Mouse (Mus musculus): ENCODE data around the gene Sdhaf4. TPM values are rescaled to one million over a fixed set of nuclear protein-coding genes. Genes with fewer than 3 reads are reported as not detected.
"Not testable (repeated sequence)": the region's sequence is repeated elsewhere in the genome, so short reads cannot be mapped to it uniquely, and the experiment has no call there.

Gene Sdhaf4
- total RNA-seq (2021) = 10 to 100 TPM; 50.1 to 55.0 TPM

DNA sequence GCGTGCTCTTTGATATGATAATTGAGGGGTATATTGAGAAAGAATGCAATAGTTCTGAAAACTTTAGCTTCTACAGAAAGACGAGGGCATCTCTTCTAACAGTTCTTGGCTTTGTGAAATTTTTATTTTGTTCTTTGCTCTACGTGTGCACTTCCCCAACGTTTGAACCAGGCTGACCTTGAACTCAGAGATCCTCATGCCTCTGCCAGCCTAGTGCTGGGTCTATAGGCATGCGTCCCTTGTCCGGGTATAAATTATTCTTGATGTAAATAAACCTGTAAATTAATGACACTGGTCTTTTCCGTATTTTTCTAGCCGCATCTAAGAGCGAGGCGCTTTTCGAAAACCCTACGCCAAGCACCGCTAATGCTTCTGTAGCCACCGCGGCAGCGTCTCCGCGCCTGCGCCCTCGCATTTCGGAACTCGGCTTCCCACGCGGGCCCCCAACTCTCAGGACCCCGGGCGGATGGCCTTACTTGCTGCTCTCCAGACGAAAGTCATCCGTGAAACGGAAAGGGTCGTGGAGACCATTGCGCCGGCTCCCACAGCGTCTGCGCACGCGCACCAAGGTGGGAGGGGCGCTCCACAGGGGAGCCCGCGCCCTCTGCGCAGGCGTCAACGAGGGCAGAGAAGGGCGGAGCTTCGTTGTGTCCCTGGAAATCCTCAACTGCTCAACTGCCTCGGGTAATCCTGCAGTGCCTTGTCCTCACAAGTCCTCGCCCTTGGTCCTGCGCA lies at the start of gene Sdhaf4:
Sdhaf4 (minus strand) TSS at position 587 of the 735 bp plus-strand sequence.
- peak; percentile 89 to 96 for DNase-seq (ENCODE audit: extremely low spot score in 1 of 2, low spot score in 1 of 2)

DNA sequence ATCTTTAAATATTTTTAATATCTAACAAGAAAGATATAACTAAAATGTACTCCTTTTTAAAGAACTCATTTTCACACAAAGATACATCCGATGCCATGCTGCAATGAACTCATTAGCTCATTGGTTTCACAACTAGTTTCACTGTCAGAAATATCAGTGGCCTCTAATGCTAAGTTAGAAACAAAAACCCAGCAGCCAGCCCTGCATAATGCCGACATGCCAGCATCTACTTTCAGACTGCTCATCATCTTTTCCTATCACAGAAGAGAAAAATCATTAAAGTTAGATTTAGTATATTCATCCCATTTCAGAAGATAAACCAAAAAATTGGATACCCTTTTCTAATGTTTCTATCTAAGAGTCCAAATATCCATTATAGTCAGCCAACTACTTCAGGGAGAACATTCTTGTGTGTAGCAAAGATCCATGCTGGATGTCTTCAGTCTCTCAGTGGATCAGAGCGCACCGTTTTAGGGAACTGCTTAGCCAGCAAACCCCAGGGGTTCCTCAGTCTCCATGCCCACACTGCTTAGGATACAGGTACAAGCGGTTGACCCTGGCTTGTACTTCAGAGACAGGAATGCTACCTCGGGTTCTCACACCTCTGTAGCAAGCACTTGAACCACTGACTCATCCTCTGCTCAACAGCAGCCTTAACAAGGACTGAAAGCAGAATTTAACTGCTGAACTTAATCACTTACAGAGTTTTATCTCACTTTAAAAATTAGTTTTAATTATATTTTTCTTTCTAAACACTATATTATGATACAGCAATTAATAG lies 41.5 kb upstream of the Sdhaf4 start:
- no peak for DNase-seq (ENCODE audit: extremely low spot score in 1 of 2, low spot score in 1 of 2)

DNA sequence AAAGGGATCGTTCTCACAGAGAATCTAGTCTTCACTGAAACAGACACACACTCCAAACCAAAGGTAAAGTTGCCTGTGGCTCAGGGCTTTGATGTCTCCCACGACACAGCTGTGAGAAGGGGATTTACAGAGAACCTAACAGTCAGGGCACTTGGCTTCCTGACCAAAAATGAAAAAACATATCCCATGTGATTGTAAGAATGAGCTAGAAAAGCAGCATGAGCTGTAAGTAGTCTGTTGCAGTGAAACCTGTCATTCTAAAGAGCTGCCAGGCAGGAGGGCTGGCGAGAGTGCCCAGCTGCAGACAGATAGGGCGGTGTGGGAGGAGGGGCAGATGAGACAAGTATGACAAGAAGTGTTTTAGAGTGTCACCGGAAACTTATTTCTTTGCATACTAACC lies 40.2 kb upstream of the Sdhaf4 start:
- DNase-seq (ENCODE audit: extremely low spot score in 1 of 2, low spot score in 1 of 2) = no peak

DNA sequence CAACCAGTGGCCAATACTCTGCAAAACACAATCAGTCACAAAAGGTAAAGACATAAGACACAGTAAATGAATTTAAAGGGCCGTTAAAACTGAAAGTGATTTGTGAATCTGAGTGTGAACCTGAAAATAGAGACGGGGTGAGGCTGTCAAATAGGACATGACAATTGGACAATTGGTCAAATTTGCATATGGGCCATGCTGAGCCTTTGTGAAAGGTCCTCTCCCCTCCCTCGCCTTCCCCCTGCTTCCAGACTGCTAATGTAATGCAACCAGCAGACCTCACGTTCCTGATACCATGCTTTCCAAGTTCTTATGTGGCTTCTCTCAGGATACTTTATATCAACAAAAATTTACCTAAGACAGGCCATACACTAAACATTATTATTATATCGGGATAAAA lies 37.6 kb upstream of the Sdhaf4 start:
- DNase-seq (ENCODE audit: extremely low spot score in 1 of 2, low spot score in 1 of 2) = no peak

DNA sequence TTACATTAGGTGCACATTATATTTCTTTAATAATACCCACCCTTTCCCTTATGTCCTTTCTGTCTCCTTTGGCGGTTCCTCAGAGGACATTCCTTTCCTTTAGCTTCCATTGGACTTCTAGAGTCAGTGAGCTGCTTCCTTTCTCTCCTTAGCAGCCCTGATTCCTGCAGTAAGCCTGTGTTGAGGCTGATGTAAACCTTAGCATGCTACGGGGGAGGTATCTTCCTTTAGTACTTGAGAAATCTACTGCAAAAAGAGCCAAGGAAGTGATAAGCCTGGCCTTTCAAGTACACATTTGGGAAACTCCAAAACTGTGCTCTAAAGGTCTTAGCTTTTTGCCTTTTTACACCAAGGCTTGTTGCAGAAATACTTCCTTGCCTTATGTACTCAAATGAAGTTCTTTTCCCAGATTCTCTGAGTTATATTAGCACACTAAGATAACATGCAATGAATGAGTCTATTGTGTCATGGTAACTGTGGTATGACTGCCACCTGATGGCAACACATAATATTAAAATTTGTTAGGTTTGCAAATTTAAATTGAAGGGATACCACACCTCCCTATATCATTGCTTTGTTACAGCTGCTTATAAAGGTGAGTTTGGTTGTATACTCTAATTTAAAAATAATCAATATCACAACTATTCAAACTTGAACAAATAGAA lies 28.4 kb upstream of the Sdhaf4 start:
- no peak for DNase-seq (ENCODE audit: extremely low spot score in 1 of 2, low spot score in 1 of 2)

DNA sequence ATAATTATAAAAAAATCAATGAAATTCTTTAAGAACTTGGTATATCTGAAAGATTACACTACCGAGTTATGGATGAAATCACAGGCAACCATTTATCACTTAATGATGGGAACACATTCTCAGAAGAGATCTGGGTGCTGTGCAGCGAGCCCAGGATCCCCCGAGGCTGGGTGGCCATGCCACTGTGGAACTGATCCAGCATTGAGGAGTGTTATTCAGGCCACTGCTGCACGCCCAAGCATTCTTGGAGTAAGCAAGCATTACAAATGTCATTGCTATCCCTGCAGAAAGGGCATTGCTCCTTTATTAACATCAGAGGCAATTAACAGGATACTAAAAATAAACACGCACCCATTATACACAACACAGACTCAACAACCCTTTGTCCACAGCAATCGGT lies 5.4 kb upstream of the Sdhaf4 start:
- no peak for DNase-seq (ENCODE audit: extremely low spot score in 1 of 2, low spot score in 1 of 2)

DNA sequence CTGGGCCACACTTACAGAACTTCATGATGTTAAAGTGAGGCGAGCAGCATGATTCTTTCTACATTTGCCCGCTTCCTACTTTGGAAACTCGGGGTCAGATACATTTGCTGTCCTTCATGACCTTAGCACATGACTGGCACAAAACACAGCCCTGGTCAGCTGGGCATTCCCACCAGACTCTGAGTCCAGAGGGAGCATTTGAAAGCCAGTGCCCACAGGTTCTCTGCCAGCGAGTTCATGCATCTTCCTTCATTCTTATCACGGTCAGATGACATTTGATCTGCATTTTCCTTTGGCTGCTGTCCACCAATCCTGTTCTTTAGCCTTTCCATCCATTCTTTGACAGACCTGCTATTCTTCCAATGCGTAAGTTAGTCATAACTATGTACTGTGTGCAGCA lies 4.6 kb upstream of the Sdhaf4 start:
- DNase-seq (ENCODE audit: extremely low spot score in 1 of 2, low spot score in 1 of 2) = no peak

DNA sequence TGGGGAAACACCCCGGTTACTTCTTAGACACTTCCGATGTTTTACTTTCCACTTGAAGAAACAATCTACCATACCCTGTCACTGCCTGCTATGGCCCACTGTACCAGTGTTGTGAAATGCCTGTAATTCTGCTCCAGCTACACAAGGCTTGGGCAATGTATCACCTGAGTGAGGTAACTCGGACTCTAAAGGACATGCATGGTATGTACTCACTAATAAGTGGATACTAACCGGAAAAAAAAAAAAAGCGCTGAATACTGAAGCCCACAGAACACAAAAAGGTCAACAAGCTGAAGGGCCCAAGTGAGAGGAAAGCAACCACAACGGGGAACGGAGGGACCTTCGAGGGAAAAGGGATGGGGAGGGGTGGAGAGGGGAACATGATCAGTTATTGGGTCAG lies 2.2 kb upstream of the Sdhaf4 start:
- no peak for DNase-seq (ENCODE audit: extremely low spot score in 1 of 2, low spot score in 1 of 2)

DNA sequence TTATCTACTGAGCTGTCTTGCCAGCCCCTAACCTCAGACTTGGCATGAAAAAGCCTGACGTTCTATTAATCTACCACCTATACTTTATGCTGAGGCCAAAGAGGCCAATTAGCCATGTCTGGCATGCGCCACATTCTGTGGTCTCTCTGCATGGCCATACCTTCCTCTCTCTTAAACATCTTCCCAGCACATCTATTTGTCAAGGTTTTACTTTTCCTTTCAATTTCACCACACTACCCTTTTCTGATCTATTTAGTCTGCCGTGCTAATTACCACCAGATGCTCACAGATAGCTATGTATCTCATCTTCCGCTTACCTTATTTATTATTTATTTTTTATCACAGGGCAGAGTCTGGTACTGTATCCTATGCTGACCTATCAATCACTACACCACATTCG lies 6.1 kb downstream of the Sdhaf4 start:
- no peak for DNase-seq (ENCODE audit: extremely low spot score in 1 of 2, low spot score in 1 of 2)

DNA sequence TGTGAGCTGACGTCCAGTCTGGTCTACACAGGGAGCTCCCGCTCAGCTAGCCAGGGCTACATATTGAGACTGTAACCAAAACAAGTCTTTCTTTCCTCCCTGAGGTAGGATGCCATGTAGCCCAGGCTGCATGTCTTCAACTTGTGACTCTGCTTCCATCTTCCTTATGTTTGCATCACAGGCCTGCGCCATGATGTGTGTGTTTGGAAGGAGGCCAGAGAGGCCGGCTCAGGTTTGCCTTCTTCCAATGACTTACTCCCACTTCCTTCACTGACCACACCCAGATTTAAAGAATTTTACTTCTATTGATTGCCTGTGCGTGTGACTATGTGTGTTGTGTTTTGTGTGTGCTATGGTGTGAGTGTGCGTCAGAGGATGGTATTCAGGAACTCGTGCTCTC lies 6.6 kb downstream of the Sdhaf4 start:
- no peak for DNase-seq (ENCODE audit: extremely low spot score in 1 of 2, low spot score in 1 of 2)

DNA sequence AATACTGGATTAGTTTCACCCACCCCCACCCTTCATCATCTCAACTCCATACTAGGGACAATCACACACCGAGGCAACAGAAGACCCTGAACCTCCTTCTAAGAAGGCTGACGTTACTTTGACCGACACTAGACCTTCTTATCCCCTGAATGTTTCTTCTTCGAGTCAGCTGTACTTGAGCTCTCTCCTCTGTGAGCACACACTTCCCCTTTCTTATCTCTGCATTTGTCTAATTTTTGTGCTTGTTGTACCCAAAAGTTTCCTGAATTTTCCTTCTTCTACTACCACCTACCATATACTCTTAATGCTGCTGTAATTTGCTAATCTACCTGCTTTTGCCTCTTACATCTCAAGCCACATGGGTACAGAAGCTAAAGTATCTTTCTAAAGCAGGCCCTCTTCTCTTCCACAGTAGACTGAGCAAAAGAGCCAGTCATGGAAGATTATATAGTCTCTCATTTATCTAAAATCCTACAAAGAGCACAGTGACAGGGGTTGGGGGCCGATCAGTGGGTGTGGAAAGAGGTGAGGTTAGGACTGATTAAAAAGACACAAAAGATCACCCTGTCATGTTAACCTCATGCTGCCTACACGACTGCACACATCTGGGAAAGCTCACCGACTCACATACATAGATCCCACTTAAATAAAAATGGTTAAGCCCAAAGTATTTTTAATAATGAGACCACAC lies 7.2 kb downstream of the Sdhaf4 start:
- no peak for DNase-seq (ENCODE audit: extremely low spot score in 1 of 2, low spot score in 1 of 2)

DNA sequence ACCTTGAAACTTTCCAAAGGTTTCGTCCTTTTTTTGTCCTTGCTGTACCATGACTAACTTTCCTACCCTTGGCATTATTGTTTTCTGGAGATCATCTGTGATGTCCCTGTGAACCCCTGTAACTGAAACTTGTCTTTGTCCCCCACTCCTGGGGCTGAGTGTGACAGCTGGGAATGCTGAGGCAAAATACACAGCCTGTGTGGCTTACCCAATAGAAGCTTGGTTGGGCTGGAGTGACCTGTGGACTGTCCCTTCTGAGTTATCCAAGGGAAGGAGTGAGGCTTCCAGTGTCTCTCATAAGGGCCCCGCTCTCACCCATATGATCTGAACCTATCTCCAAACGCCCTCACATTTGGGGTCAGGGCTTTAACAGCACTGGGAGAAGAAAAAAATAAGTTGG lies 8.0 kb downstream of the Sdhaf4 start:
- no peak for DNase-seq (ENCODE audit: extremely low spot score in 1 of 2, low spot score in 1 of 2)

DNA sequence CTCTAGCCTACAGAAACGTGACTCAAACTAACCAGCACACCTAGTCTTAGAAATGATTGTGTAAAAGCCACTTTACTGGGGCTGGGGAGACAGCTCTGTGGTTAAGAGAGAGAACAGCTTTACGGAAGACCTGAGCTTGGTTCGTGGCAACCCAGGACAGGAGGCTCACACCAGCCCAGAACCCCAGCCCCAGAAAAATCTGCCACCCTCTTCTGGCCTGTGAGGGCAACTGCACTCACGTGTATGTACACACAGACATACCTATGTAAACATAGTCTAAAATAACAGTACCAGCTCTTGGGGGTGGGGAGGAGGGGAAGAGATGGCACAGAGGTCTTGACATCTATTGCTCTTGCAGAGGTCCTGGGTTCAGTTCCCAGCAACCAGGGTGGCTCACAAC lies 10.0 kb downstream of the Sdhaf4 start:
- DNase-seq (ENCODE audit: extremely low spot score in 1 of 2, low spot score in 1 of 2) = no peak

DNA sequence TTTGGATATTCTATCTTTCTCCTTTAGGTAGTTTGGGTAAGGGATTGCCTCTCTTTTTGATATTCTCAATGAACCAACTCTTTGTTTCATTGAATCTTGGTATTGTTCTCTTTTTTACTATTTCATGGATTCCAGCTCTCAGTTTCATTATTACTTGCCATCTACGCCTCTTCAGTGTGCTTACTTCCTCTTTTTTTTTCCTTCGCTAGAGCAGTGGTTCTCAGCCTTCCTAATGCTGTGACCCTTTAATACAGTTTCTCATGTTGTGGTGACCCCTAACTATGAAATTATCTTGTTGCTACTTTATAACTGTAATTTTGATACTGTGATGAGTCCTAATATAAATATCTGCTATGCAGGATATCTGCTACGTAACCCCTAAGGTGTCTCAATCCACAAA lies 22.3 kb downstream of the Sdhaf4 start:
- no peak for DNase-seq (ENCODE audit: extremely low spot score in 1 of 2, low spot score in 1 of 2)

DNA sequence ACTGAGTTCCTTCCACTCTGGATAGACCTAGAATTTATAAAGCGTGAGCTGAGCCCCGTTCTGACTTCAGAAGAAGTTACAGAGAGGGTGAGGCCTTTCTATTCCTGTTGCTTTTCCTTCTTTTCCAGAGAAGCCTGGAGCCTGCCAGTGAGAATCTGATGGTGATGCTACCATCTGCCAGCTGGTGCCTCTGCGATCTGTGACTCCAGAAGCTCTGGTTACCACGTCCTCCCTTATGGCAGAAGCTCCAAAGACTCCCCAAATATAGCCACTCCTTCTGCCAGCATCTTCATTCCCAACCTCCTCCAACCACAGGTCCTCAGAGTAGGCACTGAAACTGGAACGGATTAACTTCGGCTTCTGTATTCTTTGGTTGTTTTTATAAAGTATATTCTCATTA lies 27.2 kb downstream of the Sdhaf4 start:
- no peak for DNase-seq (ENCODE audit: extremely low spot score in 1 of 2, low spot score in 1 of 2)

DNA sequence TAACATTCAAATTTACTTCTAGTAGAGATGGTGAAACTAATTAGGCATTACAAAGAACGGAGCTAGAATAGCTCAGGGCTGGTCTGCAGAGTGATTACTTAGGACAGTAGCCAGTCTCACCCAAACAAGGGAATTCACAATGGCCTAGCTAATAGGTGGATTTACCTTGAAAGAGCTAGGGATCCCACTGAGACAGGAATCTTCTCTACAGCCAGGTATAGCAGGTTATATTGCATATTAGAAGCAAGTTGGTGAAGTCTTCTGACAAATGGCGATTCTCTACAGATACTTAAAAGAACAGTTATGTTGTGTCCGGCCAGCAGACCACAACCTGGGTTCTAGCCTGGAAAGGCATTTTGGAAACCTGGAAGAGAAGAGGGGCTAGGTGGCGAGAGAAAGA lies 34.3 kb downstream of the Sdhaf4 start:
- DNase-seq (ENCODE audit: extremely low spot score in 1 of 2, low spot score in 1 of 2) = not testable (repeated sequence)

DNA sequence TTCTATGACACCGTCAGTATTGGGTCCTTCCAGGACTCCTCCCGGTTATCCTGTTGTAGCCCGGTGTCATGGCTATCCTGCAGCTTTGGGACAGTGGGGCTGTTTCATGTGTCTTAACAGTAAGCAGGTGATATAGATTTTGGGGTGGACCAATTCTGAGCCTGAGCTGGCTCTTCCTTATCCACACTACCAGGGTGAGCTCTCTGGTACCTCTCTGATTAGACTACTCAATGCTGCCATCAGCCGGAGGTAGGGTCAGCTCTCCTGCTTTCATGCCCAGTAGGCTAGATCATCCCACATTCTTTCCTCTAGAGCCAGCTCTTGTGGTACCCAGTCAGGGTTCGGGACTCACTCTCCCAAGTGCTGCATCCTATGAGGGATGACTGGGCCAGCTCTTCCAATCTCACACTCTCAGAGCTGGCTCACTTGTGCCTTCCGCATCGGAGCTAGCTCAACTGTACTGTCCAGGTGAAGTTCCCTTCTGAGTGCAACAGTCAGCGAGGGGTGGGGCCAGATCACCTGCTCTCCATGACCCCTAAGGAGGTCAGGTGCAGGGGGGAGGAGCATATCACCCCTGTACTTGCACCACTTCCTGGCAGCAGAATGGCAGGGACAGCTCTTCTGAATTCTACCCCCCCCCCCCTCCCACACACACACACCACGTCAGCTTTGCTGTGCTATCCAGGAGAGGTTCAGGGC lies 37.3 kb downstream of the Sdhaf4 start:
- DNase-seq (ENCODE audit: extremely low spot score in 1 of 2, low spot score in 1 of 2) = no peak

DNA sequence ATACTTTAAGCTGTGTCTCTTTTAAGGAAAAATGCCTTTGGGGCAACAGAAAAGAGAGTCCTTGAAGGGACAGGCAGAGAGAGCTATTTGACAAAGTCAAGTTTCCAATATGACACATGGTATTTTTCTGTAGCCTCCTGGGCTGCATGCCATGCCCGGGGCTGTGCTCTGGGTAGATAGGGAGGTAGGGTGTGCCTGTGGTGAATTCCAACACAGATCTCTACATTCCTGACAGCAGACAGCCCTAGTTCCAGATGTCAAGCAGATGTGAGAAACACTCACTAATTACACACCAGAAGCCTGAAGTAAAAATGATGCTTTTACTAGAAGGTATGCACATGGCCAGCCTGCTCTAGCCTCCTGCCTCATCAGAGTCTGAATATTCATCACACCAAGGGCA lies 39.2 kb downstream of the Sdhaf4 start:
- no peak for DNase-seq (ENCODE audit: extremely low spot score in 1 of 2, low spot score in 1 of 2)

DNA sequence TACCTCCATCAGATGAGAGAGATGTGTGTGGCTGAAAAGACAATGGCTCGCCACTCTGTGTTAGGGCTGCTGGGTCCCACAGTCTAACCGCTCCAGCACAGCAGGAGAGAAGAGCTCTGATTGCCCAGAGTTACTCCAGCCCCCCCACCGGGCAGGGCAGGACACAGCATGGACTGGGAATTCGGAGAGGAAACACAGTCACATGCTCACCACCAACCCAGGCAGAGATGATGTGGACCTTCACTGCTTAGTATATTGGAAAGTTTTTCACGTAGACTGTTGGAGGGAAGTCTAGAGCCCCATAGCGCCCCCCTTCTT lies 46.1 kb downstream of the Sdhaf4 start:
- no peak for DNase-seq (ENCODE audit: extremely low spot score in 1 of 2, low spot score in 1 of 2)

DNA sequence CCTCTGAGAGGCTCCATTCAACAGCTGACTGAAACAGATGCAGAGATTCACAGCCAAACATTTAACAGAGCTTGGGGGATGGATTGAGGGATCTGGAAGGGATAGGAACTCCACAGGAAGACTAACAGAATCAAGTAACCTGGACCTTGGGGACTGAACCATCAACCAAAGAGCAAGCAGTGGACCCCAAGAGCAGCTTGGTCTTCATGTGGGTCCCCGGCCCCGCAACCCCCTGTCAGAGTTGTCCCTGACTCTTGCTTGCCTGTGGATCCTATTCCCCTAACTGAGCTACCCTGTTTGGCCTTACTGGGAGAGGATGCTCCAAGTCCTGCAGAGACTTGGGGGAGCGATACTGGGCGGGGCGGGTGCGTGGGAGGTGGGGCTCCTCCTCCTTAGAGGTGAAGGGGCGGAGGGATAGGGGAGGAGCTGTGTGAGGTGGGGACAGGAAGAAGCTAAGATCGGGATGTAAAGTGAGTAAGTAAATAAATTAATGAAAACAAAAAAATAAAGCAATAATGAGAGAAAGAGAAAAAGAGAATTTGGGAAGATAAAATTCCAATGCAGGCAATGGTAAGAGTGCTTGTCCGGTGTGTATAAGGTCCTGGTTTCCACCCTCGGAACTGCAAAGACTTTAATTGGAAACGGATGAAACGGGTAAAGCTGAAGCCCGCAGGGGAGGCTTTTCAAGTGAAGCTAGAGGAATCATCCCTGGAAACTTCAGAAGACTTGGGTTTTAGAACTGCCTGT lies 46.6 kb downstream of the Sdhaf4 start:
- no peak for DNase-seq (ENCODE audit: extremely low spot score in 1 of 2, low spot score in 1 of 2)
